Mouse (Mus musculus) erythroblast, embryonic 14.5 days (primary cell): ENCODE data around the gene Cys1.

Experiments
- GATA1 ChIP-seq: IDR thresholded peaks from 2 replicates; pipeline ENCODE4 v1.6.1; 2012; ENCODE audit warnings: low read length, inconsistent platforms, mixed read lengths
- TAL1 ChIP-seq: IDR thresholded peaks from 3 replicates; pipeline ENCODE4 v1.6.1; 2012; ENCODE audit warnings: low read length, inconsistent platforms, mixed read lengths

GRCm38 (mm10) chr12:24623486-24624251, 57.9 kb downstream of the Cys1 start:
- TF ChIP-seq TAL1, result no peak
- no peak for TF ChIP-seq GATA1
